Comparison of ENCODE assay signal across 13 mouse cellular contexts in the genomic region with DNA sequence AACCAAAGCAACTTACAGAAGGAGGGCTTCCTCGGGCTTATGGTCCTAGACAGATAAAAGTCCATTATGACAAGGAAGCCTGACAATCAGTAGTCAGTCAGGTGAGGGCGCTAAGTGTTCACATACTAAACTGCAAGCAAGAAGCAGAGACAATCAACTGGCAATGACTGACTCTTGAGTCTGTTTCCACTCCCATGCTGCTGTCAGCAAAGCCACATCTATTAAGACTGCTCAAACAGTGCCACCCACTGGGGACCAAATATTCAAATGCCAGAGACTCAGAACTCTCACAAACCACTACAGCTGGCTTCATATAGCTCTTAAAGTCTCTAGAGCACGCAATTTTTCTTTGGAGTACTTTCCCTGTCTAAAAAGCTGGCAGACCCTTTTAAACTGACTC.
DNase-seq lines count a peak whose midpoint lies in the region; ATAC-seq and TF ChIP-seq lines count a peak whose summit lies in the region.
"Had no signal": no experiment of that assay in that cellular context is flagged by ENCODE, and none has a peak within 500 bp of the region (broad histone marks: within the 10 kb centered on the region; RNA-seq: fewer than 3 reads in every experiment).

No protein-coding gene starts in this region.

- H3K4me3 ChIP-seq in thymus, adult 2 months (ENCODE audit: control insufficient read depth, insufficient read depth, low read length): no peak overlapping the region
- H3K4me3 ChIP-seq in stomach, postnatal 0 days (ENCODE audit: low read depth, low read length): no peak overlapping the region
- H3K4me3 ChIP-seq: neural tube, embryonic 15.5 days had no signal

- no peak for TF ChIP-seq POLR2A in thymus, adult 2 months (IDR thresholded peaks at IDR 0.05; ENCODE audit: control insufficient read depth, extremely low read depth, insufficient read depth, low read length, poor library complexity)

- H3K4me1 ChIP-seq in thymus, adult 2 months (replicated peaks; ENCODE audit: control insufficient read depth, insufficient read depth, low read length): no peaks in the 10 kb centered on the region
- no peaks in the 10 kb centered on the region for H3K4me1 ChIP-seq in stomach, postnatal 0 days (replicated peaks; ENCODE audit: control insufficient read depth, insufficient read depth)

- H3K9me3 ChIP-seq in stomach, postnatal 0 days (ENCODE audit: control insufficient read depth, low read length): no peaks in the 10 kb centered on the region
- H3K9me3 ChIP-seq: neural tube, embryonic 15.5 days had no signal

- WGBS in thymus, adult 2 months: 57% methylated on average over 3 of the region's 3 CpGs
- 58% methylated on average over 3 of the region's 3 CpGs for WGBS in stomach, postnatal 0 days

- TF ChIP-seq EP300 in stomach, postnatal 0 days (optimal IDR thresholded peaks at IDR 0.05): no peak

- H3K36me3 ChIP-seq in thymus, adult 2 months (ENCODE audit: control insufficient read depth, insufficient read depth, low read length): no peaks in the 10 kb centered on the region
- H3K36me3 ChIP-seq in stomach, postnatal 0 days (ENCODE audit: control insufficient read depth, insufficient read depth, low read length): no peaks in the 10 kb centered on the region
- H3K36me3 ChIP-seq: neural tube, embryonic 15.5 days had no signal

- peak; percentile 3 for DNase-seq in CD4-positive, CD25-positive, alpha-beta regulatory T cell, adult 2 months (ENCODE audit: low read depth, low spot score)
- peak; percentile 14 for DNase-seq in kidney, postnatal 10 days
- no peak for DNase-seq in kidney, adult 8-10 months
- DNase-seq in thymus, adult 2 months: peak; percentile 14
- no peak for DNase-seq in thymus, postnatal 25 days
- DNase-seq in stomach, postnatal 0 days (ENCODE audit: low spot score): no peak
- no peak for DNase-seq in urinary bladder, postnatal 14 days (ENCODE audit: low spot score)
- DNase-seq: heart, postnatal 14 days; kidney, postnatal 25 days; liver; lung, postnatal 14 days had no signal

- H3K27ac ChIP-seq in thymus, adult 2 months (ENCODE audit: control insufficient read depth, insufficient read depth, low read length): no peak overlapping the region
- no peak overlapping the region for H3K27ac ChIP-seq in stomach, postnatal 0 days (replicated peaks)
- H3K27ac ChIP-seq: neural tube, embryonic 15.5 days had no signal

- H3K27me3 ChIP-seq in thymus, adult 2 months (ENCODE audit: control insufficient read depth, insufficient read depth, low read length): no peaks in the 10 kb centered on the region
- no peaks in the 10 kb centered on the region for H3K27me3 ChIP-seq in stomach, postnatal 0 days (ENCODE audit: control insufficient read depth, insufficient read depth, low read length)
- H3K27me3 ChIP-seq: neural tube, embryonic 15.5 days had no signal

- no peak for TF ChIP-seq CTCF in thymus, adult 2 months (IDR thresholded peaks at IDR 0.05; ENCODE audit: borderline replicate concordance, control insufficient read depth, extremely low read depth, insufficient read depth, low read length, poor library complexity)
- peak; percentile 22 for TF ChIP-seq CTCF in stomach, postnatal 0 days (IDR thresholded peaks at IDR 0.05; ENCODE audit: low read depth)

- H3K9ac ChIP-seq in stomach, postnatal 0 days (ENCODE audit: low read length): no peak overlapping the region
- H3K9ac ChIP-seq: neural tube, embryonic 15.5 days had no signal

- no peak overlapping the region for H3K4me2 ChIP-seq in stomach, postnatal 0 days (replicated peaks; ENCODE audit: low read depth)
- H3K4me2 ChIP-seq: neural tube, embryonic 15.5 days had no signal

- ATAC-seq in CD4-positive, CD25-positive, alpha-beta regulatory T cell, adult 4 months: no peak
- ATAC-seq in stomach, postnatal 0 days (ENCODE audit: low FRiP score, low TSS enrichment): no peak

Comparison
In these comparisons a context has a peak if more than half of its experiments do, and no peak if none do; other contexts are left out.
1. DNase-seq: peak in CD4-positive, CD25-positive, alpha-beta regulatory T cell, adult 2 months (single experiment), kidney, postnatal 10 days (single experiment) and thymus, adult 2 months (single experiment); none in kidney, adult 8-10 months (0 of 2), thymus, postnatal 25 days (single experiment), stomach, postnatal 0 days (single experiment) and urinary bladder, postnatal 14 days (single experiment).